Mouse (Mus musculus): ENCODE measurements around the gene Olfr1364. TPM values are rescaled to one million over a fixed set of nuclear protein-coding genes. Genes with fewer than 3 reads are reported as not detected.

Olfr1364 gene
- polyA plus RNA-seq (2017; shearing (Covaris generic)) = not detected

DNA sequence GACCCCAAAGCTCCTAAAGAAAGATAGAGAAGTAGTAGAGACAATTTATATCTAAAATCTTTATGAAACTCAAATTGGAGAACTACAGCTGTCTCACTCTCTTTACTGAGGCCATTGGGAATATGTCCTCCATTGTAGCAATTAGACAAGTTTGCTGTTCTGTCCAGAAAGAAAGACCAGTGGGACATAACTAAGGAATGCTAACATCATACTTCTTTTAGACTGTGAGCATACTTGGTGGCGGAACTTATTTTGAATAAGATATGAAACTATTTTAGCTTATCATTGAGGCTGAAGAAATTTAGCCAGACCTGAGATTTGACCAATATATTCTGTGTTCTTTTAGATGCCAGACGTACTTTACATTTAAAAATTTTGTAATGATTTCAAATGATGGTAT, at the start of gene Olfr1364:
Olfr1364 (minus strand) TSS at position 101 of the 400 bp plus-strand sequence.

DNA sequence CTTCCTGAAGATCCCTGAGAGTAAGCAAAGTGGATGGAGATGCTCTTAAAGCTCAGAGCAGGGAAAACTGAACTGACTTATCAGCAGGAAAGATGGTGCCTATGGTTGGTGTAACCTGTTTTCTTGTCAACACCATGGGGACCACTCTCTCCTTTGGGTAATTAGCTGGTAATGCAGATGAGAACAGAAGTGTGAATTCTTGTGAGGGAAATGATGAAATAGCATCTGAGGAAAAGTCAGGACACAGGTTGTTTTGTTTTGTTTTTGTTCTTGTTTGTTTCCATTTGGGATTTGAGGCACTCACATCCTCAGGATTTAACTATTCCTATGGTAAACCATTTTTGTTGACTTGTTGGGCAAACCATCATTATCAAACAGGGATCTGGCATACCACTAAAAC, 32.4 kb upstream of the Olfr1364 start, which contains the start of gene Olfr1362:
Olfr1362 (minus strand) TSS at position 101 of the 400 bp plus-strand sequence.

DNA sequence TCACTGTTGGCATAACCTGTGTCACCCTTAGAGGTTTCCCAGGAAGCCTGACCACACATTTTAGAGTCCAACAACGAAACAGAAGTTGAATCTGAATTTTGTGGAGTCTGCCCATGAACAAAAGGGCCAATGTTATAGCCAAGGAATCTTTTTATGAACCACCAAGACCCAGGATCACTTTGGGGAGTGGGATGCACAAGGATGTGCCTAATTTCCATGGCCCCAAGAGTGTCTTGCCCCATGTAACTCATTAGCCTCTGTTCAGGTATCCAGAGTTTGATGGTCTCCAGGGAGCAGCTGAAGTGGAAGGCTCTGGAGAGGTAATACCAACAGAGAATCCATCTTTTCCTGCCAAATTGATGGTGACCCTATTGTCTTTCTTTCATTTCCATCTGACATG, 21.8 kb downstream of the Olfr1364 start, which contains the start of gene Olfr1535:
Olfr1535 (minus strand) TSS at position 101 of the 400 bp plus-strand sequence.

GRCm38 (mm10) chr13:21542708-21543107, 38.9 kb downstream of the Olfr1364 start, which contains the start of gene Olfr1366:
TSS of gene Olfr1366 (minus strand) at chr13:21542808.

DNA sequence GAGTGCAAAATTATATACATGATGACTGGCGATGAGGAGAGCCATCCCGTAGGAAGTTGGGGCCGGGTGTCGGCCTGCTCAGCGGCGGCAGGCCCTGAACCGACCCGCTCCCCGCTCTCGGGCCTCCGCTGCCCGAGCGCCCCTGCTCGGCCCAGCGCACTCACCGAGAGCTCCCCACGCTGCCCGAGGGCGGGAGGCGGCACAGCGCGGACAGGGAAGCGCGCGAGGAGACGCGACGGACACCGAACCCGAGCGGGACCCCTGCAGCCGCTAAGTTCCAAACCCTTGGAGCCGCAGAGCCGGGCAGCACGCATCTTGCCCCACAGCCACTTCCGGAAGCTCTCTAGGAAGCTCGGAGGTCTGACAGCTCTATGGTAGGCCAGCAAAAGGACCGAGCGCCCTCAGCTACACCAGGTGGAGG, 50.8 kb downstream of the Olfr1364 start, which contains the start of gene Zkscan8:
Zkscan8 (minus strand) TSS at position 340 of the 421 bp plus-strand sequence.

Other genes with a start within 250 kb of the Olfr1364 start
- gene Olfr1367, start 234.8 kb downstream of the Olfr1364 start, polyA plus RNA-seq (2017; shearing (Covaris generic)) = not detected
- 10 to 100 TPM in 1 of 2 experiments, 1 to 10 TPM in 1; 8.2 to 10.4 TPM for gene Zscan12, start 218.9 kb downstream of the Olfr1364 start, polyA plus RNA-seq (2017; shearing (Covaris generic))
- 10 to 100 TPM; 44.2 to 52.5 TPM for gene Zkscan3, start 179.0 kb downstream of the Olfr1364 start, polyA plus RNA-seq (2017; shearing (Covaris generic))
- gene Pgbd1, start 140.7 kb downstream of the Olfr1364 start, polyA plus RNA-seq (2017; shearing (Covaris generic)) = under 1 TPM; 0.37 to 0.53 TPM
- gene Zscan26, start 128.0 kb downstream of the Olfr1364 start, polyA plus RNA-seq (2017; shearing (Covaris generic)) = 1 to 10 TPM; 4.8 to 5.5 TPM
- gene Nkapl, start 113.2 kb downstream of the Olfr1364 start, polyA plus RNA-seq (2017; shearing (Covaris generic)) = not detected
- gene Zkscan4, start 102.9 kb downstream of the Olfr1364 start, polyA plus RNA-seq (2017; shearing (Covaris generic)) = not detected
- gene Gm10065, start 102.3 kb downstream of the Olfr1364 start, polyA plus RNA-seq (2017; shearing (Covaris generic)) = not detected
- gene AK157302, start 86.5 kb downstream of the Olfr1364 start, polyA plus RNA-seq (2017; shearing (Covaris generic)) = under 1 TPM; 0.18 TPM
- gene Gm11273, start 80.3 kb downstream of the Olfr1364 start, polyA plus RNA-seq (2017; shearing (Covaris generic)) = 10 to 100 TPM; 17.3 to 21.5 TPM
- gene Zkscan8, start 50.6 kb downstream of the Olfr1364 start, polyA plus RNA-seq (2017; shearing (Covaris generic)) = 1 to 10 TPM; 3.9 to 5.7 TPM
- gene Olfr1366, start 39.0 kb downstream of the Olfr1364 start, polyA plus RNA-seq (2017; shearing (Covaris generic)) = not detected
- gene Olfr1535, start 21.9 kb downstream of the Olfr1364 start, polyA plus RNA-seq (2017; shearing (Covaris generic)) = under 1 TPM; 0.08 to 0.29 TPM
- not detected for gene Olfr1362, start 32.3 kb upstream of the Olfr1364 start, polyA plus RNA-seq (2017; shearing (Covaris generic))
- not detected for gene Olfr11, start 60.8 kb upstream of the Olfr1364 start, polyA plus RNA-seq (2017; shearing (Covaris generic))
- not detected for gene Olfr1361, start 81.6 kb upstream of the Olfr1364 start, polyA plus RNA-seq (2017; shearing (Covaris generic))
- gene Olfr1360, start 95.6 kb upstream of the Olfr1364 start, polyA plus RNA-seq (2017; shearing (Covaris generic)) = under 1 TPM in 1 of 2 experiments, not detected in 1; 0.09 TPM
- gene Olfr1359, start 116.4 kb upstream of the Olfr1364 start, polyA plus RNA-seq (2017; shearing (Covaris generic)) = not detected
- under 1 TPM; 0.64 to 0.91 TPM for gene Hist1h2bl, start 134.4 kb upstream of the Olfr1364 start, polyA plus RNA-seq (2017; shearing (Covaris generic))
- 10 to 100 TPM in 1 of 2 experiments, 1 to 10 TPM in 1; 8.5 to 16.3 TPM for gene Hist1h2ai, start 134.7 kb upstream of the Olfr1364 start, polyA plus RNA-seq (2017; shearing (Covaris generic))
- gene Hist1h3h, start 135.9 kb upstream of the Olfr1364 start, polyA plus RNA-seq (2017; shearing (Covaris generic)) = 1 to 10 TPM; 3.5 to 6.8 TPM
- 1 to 10 TPM; 1.4 to 2.6 TPM for gene Hist1h2bm, start 140.3 kb upstream of the Olfr1364 start, polyA plus RNA-seq (2017; shearing (Covaris generic))
- gene Hist1h4j, start 153.3 kb upstream of the Olfr1364 start, polyA plus RNA-seq (2017; shearing (Covaris generic)) = 1 to 10 TPM in 1 of 2 experiments, not detected in 1; 1.2 TPM
- gene Hist1h4k, start 168.7 kb upstream of the Olfr1364 start, polyA plus RNA-seq (2017; shearing (Covaris generic)) = 10 to 100 TPM; 14.4 to 26.1 TPM
- gene Hist1h2ak, start 172.1 kb upstream of the Olfr1364 start, polyA plus RNA-seq (2017; shearing (Covaris generic)) = 1 to 10 TPM; 5.2 to 7.9 TPM
- 1 to 10 TPM in 1 of 2 experiments, not detected in 1; 3.5 TPM for gene Hist1h2bn, start 172.4 kb upstream of the Olfr1364 start, polyA plus RNA-seq (2017; shearing (Covaris generic))
- 10 to 100 TPM; 12.2 to 12.7 TPM for gene Hist1h1b, start 198.9 kb upstream of the Olfr1364 start, polyA plus RNA-seq (2017; shearing (Covaris generic))
- gene Hist1h3i, start 201.6 kb upstream of the Olfr1364 start, polyA plus RNA-seq (2017; shearing (Covaris generic)) = 1 to 10 TPM; 1.3 to 2.5 TPM
- 10 to 100 TPM in 1 of 2 experiments, 1 to 10 TPM in 1; 1.0 to 13.1 TPM for gene Hist1h2an, start 205.5 kb upstream of the Olfr1364 start, polyA plus RNA-seq (2017; shearing (Covaris generic))
- 1 to 10 TPM in 1 of 2 experiments, not detected in 1; 1.5 TPM for gene Hist1h2bp, start 205.7 kb upstream of the Olfr1364 start, polyA plus RNA-seq (2017; shearing (Covaris generic))
- gene Hist1h2bq, start 228.4 kb upstream of the Olfr1364 start, polyA plus RNA-seq (2017; shearing (Covaris generic)) = 10 to 100 TPM; 10.3 to 13.9 TPM
- gene Hist1h2ao, start 228.7 kb upstream of the Olfr1364 start, polyA plus RNA-seq (2017; shearing (Covaris generic)) = not detected
- 10 to 100 TPM; 27.8 to 33.8 TPM for gene Hist1h4m, start 230.0 kb upstream of the Olfr1364 start, polyA plus RNA-seq (2017; shearing (Covaris generic))

Measured in activated CD4-positive, CD25-positive, alpha-beta regulatory T cell (primary cell).